Mouse (Mus musculus) olfactory bulb, adult 2 months (tissue): ENCODE results near the gene Mfsd4b1. TPM values are rescaled to one million over a fixed set of nuclear protein-coding genes. Genes with fewer than 3 reads are reported as not detected.
"Not testable (repeated sequence)": the region's sequence is repeated elsewhere in the genome, so short reads cannot be mapped to it uniquely, and the experiment has no call there.

Source experiments
- H3K27ac ChIP-seq: fragments of 200-500 bp; 2 replicates; pipeline ENCODE4 v1.5.1; 2012; ENCODE audit warnings: low read depth, low read length; ENCODE audit not compliant: insufficient read depth
- H3K4me1 ChIP-seq: fragments of 200-500 bp; 2 replicates; pipeline ENCODE4 v1.6.1; 2012; ENCODE audit warnings: low read length; ENCODE audit not compliant: control insufficient read depth, insufficient read depth
- H3K4me3 ChIP-seq: fragments of 200-500 bp; 2 replicates; pipeline ENCODE4 v1.5.1; 2012; ENCODE audit warnings: mild to moderate bottlenecking, low read depth, low read length, moderate library complexity; ENCODE audit not compliant: insufficient read depth
- CTCF ChIP-seq: fragments of 200-500 bp; IDR thresholded peaks from 2 replicates; pipeline ENCODE4 v1.5.1; 2012; ENCODE audit warnings: low read depth, mild to moderate bottlenecking, low read length, moderate library complexity; ENCODE audit not compliant: insufficient read depth
- POLR2A ChIP-seq: fragments of 200-500 bp; IDR thresholded peaks from 2 replicates; pipeline ENCODE4 v1.6.1; 2012; ENCODE audit warnings: mild to moderate bottlenecking, low read depth, low read length, moderate library complexity; ENCODE audit not compliant: insufficient read depth
- WGBS: fragments of 180-500 bp; shearing (Covaris S2); methylation state at CpG from one replicate; pipeline ENCODE4 v1.1.7; 2018; 5-methylcytosine and 5-hydroxymethylcytosine counted together
- polyA plus RNA-seq: library from polyadenylated mRNA; stranded (reverse); fragments of >200 nt; gene quantifications from 2 replicates; pipeline ENCODE4 v1.2.4, GENCODE M21; 2012; ENCODE audit warnings: low replicate concordance; ENCODE audit not compliant: missing spikeins, insufficient read depth, insufficient read length

Gene Mfsd4b1
- polyA plus RNA-seq, 1 experiment = not detected

GRCm38 (mm10) chr10:40025560-40025959 is 492 bp upstream of the Mfsd4b1 start:
- TF ChIP-seq CTCF (no peak), POLR2A (no peak)
- Histone ChIP-seq H3K4me1 (peaks cover 9% of the 10 kb centered on the region), H3K27ac (peak overlapping the region; percentile 37), H3K4me3 (peak overlapping the region; percentile 57)
- 33% methylated on average over 8 of the region's 8 CpGs for WGBS

- TF ChIP-seq CTCF (no peak), POLR2A (no peak)
- 72% methylated on average over 2 of the region's 2 CpGs for WGBS
- Histone ChIP-seq H3K4me3 (no peak overlapping the region), H3K27ac (no peak overlapping the region), H3K4me1 (peaks cover 7% of the 10 kb centered on the region)
These were observed 4.7 kb downstream of the Mfsd4b1 start for GRCm38 (mm10) chr10:40020401-40020800.

GRCm38 (mm10) chr10:40019492-40019891 is 5.6 kb downstream of the Mfsd4b1 start:
- no peak overlapping the region for H3K4me3 ChIP-seq
- WGBS = 43% methylated on average over 3 of the region's 3 CpGs
- peaks cover 6% of the 10 kb centered on the region for H3K4me1 ChIP-seq
- no peak overlapping the region for H3K27ac ChIP-seq
- TF ChIP-seq CTCF = no peak
- no peak for TF ChIP-seq POLR2A

GRCm38 (mm10) chr10:40018261-40018860 is 6.7 kb downstream of the Mfsd4b1 start:
- H3K4me3 ChIP-seq = no peak overlapping the region
- peaks cover 2% of the 10 kb centered on the region; the same call in 1 of the 2 replicates for H3K4me1 ChIP-seq
- WGBS = 55% methylated on average over 5 of the region's 5 CpGs
- H3K27ac ChIP-seq = no peak overlapping the region
- TF ChIP-seq CTCF (no peak), POLR2A (no peak)

- Histone ChIP-seq H3K27ac (no peak overlapping the region), H3K4me3 (no peak overlapping the region), H3K4me1 (peaks cover 3% of the 10 kb centered on the region; the same call in 1 of the 2 replicates)
- no peak for TF ChIP-seq POLR2A
- no peak for TF ChIP-seq CTCF
- WGBS = 89% methylated on average over 11 of the region's 11 CpGs
These were observed 15.5 kb downstream of the Mfsd4b1 start for GRCm38 (mm10) chr10:40009591-40009990.

- H3K4me3 ChIP-seq, H3K27ac ChIP-seq, H3K4me1 ChIP-seq: not testable (repeated sequence)
- 74% methylated on average over 4 of the region's 4 CpGs for WGBS
These were observed 16.2 kb downstream of the Mfsd4b1 start for GRCm38 (mm10) chr10:40008847-40009246.

GRCm38 (mm10) chr10:40007953-40008352 is 17.1 kb downstream of the Mfsd4b1 start:
- no peak overlapping the region for H3K27ac ChIP-seq
- H3K4me1 ChIP-seq = peaks cover 3% of the 10 kb centered on the region; the same call in 1 of the 2 replicates
- 93% methylated on average over 4 of the region's 4 CpGs for WGBS
- no peak overlapping the region for H3K4me3 ChIP-seq
- no peak for TF ChIP-seq CTCF
- no peak for TF ChIP-seq POLR2A

GRCm38 (mm10) chr10:40006963-40007362 is 18.1 kb downstream of the Mfsd4b1 start:
- H3K4me1 ChIP-seq = peaks cover 3% of the 10 kb centered on the region; the same call in 1 of the 2 replicates
- H3K4me3 ChIP-seq = no peak overlapping the region
- H3K27ac ChIP-seq = no peak overlapping the region
- WGBS = 50% methylated on average over 10 of the region's 10 CpGs
- TF ChIP-seq POLR2A (no peak), CTCF (no peak)

GRCm38 (mm10) chr10:40000746-40001145 is 24.3 kb downstream of the Mfsd4b1 start:
- Histone ChIP-seq H3K27ac (no peak overlapping the region), H3K4me3 (no peak overlapping the region), H3K4me1 (no peaks in the 10 kb centered on the region)
- no peak for TF ChIP-seq CTCF
- no peak for TF ChIP-seq POLR2A
- WGBS = 94% methylated on average over 2 of the region's 2 CpGs

- WGBS = 91% methylated on average over 4 of the region's 4 CpGs
- no peak for TF ChIP-seq CTCF
- TF ChIP-seq POLR2A = no peak
- H3K4me1 ChIP-seq = no peaks in the 10 kb centered on the region
- H3K4me3 ChIP-seq = no peak overlapping the region
- no peak overlapping the region for H3K27ac ChIP-seq
These were observed 33.9 kb downstream of the Mfsd4b1 start for GRCm38 (mm10) chr10:39991155-39991554.
